Mouse (Mus musculus): Measurements from ENCODE around the gene Nop9.

Gene Nop9

DNA sequence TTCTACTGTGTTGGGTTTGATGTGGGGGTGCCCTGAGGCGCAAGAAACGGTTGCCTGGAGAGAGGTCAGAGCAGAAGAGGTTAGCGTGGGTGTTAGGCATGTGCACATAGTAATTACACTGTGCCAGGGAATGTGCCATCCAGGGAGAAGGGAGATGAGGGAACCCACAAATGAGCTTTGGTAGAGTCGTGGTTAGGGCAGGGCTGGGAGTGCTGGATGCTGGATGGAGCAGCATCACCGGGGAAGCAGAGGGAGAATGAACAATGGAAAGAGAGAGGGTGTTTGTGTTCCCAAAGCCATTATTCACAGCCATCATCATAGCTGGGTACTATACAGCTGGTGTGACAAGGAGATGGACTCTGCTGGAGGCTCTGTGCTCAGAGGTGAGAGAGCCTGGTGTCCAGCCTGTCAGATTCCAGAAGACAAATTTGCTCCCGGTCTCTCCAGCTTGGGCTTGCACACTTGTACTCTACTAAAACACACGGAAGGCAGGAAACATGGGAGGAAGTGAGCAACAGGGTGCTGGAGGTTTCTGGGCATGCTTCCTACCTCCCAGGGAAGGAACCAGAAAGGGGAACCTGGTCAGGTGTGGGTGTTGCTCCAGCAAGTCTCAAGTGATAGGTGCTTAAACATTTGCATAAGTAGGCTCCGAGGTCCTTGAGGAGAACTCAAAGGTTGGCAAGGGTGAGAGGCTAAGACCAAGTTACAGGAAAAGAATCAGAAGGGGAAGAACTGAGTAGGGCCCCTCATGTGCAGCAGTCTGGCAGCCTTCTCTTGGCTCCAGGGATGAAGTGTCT lies 17.4 kb upstream of the Nop9 start:
- DNase-seq (ENCODE audit: low spot score): no peak

DNA sequence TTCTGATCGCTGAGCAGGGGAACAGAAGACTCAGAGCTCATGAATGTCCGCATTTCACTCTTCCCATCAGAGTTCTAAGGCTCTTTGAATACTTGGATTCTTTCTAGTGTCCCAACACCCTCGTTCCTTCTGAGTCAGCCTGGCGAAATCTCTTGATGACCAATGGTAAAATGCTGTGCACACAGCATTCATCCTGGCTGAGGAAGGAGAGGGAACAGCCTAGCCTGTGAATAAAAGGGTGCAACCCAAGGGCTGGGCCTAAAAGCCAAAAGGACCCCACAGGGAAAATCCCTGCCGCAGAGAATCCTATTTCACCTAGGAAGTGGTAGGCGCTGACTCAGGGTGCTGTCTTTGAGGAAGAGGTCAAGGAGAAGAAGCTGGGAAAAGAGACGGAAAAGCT lies 15.4 kb upstream of the Nop9 start:
- DNase-seq (ENCODE audit: low spot score): no peak

DNA sequence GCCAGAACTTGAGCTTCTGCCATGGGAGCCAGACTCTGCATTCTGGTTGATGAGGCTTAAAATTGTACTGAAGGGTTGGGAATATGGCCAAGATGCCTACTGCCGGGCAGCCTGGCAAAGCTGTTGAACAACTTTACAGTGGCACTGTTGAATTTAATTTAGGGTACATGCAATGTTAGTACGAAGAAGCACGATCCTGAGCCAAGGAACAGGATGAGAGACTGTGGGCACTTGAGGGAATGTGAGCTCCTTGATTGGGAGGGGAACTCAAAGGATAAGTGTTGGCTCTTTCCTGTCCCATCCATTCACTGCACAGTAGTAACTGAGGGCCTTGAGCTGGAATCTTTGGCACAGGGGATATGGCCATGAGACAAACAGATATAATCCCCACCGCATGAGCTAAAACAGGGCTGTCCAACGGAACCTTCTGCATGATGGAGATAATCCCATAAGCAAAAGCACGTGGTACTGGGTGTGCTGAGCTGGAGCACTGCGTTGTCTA lies 14.9 kb upstream of the Nop9 start:
- DNase-seq (ENCODE audit: low spot score): no peak

DNA sequence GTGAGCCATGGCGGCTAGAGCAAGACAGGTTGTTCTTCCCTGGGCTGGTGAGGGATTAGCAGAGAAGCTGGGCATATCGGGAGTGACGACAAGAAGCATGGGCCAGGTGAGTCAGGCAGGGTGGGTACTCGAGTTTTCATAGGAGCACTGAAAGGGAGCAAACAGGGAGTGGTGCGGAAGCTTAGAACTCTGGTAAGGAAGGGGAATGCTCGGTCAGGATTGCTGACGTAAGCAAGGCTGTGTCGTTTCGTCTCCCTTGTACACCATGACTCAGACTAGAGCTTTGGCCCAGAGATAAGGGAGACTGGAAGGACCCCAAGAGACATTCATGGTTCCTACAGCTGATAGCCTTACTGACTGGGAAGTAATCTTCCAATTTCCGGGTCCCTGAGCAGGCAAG lies 11.6 kb upstream of the Nop9 start:
- no peak for DNase-seq (ENCODE audit: low spot score)

DNA sequence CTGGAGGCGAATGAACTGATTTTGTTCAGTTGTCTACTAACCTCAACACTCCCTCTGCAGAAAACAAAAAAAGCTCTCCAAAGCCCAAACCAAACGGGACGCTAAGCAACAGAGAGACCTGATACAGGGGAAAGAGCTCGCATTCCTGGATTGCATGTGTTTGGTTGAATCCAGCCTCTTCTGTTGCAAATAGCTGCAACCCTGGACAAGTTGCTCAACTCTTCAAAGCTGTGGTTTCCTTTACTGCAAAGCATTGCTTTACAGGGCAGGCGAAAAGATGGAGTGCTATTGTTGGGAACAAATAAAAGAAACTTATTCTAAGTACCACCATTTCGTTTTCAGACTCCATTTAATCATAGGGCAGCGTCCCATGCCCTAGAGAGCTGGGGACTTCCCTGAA lies 10.6 kb upstream of the Nop9 start:
- DNase-seq (ENCODE audit: low spot score): no peak

DNA sequence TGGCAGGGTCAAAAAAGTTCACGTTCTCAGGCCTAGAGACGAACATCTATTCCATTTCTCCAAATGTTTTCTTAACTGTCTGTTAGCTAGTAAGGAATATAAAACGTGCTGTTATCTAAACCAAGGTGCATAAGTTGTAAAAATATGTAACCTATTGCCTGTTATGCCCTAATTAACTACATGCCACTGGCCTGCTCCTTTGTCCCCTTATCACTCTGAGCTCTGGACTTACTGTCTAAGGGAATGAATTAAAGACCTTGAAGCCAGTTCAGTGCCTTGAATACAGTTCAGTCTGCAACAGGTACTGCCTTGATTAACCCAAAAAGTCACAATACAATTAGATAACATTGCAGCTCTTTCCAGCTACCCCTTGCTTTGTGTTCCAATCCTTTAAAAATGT lies 10.2 kb upstream of the Nop9 start:
- no peak for DNase-seq (ENCODE audit: low spot score)

DNA sequence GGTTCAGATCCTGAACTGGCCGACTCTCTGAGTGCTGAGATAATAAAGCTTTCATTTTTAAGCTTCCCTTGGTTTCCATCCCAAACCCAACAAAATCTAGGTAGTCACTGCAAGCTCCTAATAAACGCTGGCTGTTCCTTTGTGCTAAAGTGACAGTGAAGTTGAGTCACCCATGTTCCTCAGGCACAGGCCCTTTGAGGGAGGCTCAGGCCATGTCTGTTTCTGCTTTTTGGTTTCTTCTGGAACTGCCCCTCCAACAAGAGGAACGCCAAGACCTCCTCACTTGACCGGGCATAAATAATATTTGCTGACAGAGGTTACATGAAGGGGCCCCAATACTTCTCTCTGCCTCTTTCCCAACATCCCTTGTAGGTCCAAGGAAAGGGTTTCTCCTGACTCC lies 9.7 kb upstream of the Nop9 start:
- DNase-seq (ENCODE audit: low spot score): no peak

DNA sequence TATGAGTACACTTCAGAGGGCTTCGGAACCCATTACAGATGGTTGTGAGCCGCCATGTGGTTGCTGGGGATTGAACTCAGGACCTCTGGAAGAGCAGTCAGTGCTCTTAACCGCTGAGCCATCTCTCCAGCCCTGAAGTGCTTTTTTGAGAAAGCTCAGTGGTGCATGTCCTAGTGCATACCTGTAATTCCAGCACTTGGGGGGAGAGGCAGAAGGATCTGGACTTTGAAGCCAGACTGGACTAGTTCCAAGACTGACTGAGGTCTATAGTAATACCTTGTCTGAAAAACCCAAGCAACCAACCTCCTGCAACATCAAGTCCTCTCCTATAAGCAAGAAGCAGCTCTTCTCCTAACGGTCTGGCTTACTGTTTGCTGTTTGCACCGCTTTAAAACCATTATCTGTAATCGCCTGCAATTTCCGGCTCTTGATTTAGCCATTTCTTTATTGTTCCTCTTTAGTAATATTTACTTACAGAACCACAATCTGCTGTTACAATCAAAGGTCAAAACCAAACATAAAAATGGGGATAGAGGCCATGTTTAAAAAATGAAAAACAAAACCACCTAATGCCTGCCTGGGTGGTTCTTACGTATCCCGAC lies 8.3 kb upstream of the Nop9 start:
- no peak for DNase-seq (ENCODE audit: low spot score)

DNA sequence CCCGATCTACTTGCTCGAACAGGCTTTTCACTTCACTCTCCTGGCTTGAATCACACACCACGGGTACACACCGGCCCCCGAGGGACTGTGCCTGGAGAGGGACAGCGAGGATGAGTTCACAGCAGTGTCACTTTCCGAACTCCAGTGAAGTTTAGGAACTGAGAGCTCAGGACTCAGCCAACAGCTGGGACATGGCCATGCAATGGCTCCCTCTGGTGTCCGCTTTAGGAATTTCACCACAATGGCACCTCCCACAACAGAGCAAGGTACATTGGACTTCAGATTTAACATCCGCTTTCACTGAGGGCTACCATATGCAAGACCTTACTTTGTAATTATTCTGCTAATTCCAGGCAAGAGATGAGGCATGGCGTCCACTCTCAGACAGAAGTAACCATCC lies 1.8 kb upstream of the Nop9 start:
- peak; percentile 94 for DNase-seq (ENCODE audit: low spot score)

DNA sequence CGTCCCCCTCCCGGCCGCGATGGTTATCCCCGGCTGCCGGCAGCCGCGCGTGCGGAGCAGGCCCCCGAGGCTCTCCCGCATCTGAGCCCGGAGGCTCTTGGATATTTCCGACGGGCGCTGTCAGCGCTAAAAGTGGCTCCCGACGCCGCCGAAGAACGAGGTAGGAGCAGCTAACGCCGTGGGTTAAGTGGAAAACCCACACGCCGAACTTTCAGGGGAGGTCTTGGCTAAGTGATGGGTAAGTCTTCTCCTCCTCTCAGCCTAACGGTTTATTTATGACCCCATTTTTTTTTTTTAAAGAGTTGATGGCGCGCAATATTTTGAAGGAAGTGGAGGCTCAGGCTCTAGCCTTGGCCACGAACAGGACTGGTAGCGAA lies 356 bp downstream of the Nop9 start:
- no peak for DNase-seq (ENCODE audit: low spot score)

DNA sequence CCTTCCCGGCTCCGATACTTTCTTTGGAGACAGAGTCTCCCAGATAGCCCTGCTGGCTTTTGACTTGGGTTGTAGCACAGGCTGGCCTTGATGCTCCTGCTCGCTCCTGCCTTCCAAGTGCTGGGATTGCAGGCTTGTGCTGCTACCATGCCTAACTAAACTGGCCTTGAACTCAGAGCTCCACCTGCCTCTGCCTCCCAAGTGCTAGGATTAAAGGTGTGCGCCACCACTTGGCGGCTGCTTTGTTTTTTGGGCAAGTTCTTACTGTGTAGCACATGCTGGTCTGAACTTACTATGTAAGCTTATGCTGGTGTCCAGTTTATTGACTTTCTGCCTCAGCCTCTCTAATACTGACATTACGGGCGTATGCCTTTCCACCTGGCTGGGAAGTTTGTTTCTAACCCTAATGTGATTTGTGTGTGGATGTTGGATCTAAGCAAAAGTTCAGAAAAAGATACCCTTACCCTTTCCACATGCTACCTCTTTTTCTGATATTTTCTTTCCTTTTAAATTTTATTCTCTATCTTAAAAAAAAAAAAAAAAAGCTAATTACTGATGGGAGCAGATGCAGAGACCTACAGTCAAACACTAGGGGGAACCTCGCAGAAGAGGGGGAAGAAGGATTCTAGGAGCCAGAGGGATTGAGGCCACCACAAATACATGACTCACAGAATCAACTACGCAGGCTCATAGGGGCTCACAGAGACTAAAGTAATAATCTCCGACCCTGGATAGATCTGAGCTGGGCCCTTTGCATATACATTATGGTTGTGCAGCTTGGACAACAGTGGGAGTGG lies 1.8 kb downstream of the Nop9 start:
- no peak for DNase-seq (ENCODE audit: low spot score)

DNA sequence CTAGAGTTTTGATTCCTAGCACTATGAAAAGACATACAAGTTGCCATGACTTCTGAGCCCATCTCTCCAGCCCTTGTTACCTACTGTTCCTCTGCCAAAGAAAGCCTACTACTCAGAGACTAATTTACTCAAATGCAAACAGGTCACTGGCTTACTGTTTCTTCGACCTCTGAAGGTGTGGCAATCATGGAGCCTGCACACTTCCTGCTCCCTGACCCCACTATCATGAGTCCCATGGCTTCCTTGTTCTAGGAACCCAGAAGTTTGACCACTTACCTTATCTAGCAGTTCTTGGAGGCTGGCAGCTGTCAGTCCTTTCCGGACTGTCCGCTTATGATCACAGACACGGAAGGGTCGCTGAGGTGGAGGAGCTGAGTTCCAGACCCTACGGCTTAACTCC lies 12.1 kb downstream of the Nop9 start:
- no peak for DNase-seq (ENCODE audit: low spot score)

DNA sequence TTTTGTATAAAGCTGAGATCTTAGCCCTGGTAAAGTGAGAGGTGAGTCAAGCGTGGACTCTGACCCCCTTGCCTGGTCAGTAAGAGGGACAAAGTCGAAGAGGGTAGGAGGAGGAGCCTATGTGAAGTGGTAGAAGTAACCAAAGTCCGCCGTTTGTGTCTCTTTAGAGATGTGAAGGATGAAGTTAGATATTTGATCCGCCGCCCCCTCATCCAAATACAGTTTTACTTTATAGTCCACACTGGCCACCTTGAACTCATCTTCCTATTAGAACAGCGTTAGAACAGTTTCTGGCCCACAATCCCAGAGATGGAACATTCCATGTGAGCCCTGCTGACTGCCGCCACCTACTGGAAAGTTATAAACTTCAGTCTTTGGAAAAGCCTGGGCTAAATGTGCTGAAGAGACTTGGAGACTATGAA lies 12.9 kb downstream of the Nop9 start, which contains the start of gene Cideb:
Gene Cideb (minus strand): TSS at position 96 of the 422 bp plus-strand sequence.
- no peak for DNase-seq (ENCODE audit: low spot score)

DNA sequence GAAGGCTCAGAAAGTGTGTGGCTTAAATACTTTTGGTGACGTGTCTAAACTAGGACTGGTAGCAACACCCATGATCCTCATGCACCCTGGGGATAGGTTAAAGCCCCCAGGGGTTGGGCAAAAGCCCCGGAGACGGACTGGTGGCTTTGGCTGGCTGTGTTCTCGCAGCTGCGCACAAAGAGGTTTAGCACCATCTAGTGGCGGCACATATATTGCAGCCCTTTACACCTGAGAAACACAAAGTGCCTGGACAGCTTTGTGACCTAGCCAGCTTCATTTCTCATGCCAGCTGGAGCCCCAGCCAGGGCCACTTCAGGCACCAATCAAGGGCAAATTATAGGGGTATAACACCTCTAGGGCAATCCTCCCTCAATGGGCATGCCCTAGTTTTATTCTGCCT lies 14.7 kb downstream of the Nop9 start:
- peak; percentile 86 for DNase-seq (ENCODE audit: low spot score)

DNA sequence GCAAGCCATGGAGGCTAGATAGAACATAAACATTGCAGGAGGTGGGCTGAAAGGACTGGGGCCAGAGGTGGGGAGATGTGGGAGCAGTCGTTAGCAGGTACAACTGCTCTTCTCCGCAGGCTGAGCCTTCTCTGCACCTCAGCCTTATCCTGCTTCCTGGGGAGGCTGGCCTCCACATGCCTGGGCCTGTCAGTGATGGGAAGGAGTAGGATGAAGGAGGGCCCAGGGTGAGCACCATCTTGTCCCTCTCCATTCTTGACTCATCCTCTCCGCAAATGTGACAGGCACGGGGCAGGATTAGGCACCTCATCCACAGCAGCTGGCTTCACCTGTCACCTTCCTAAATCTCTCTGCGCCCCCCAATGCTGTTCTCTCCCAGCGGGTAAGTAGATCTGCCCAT lies 15.7 kb downstream of the Nop9 start, which contains the start of gene Ltb4r2:
Gene Ltb4r2 (plus strand): TSS at position 266 of the 400 bp plus-strand sequence.
- DNase-seq (ENCODE audit: low spot score): no peak

DNA sequence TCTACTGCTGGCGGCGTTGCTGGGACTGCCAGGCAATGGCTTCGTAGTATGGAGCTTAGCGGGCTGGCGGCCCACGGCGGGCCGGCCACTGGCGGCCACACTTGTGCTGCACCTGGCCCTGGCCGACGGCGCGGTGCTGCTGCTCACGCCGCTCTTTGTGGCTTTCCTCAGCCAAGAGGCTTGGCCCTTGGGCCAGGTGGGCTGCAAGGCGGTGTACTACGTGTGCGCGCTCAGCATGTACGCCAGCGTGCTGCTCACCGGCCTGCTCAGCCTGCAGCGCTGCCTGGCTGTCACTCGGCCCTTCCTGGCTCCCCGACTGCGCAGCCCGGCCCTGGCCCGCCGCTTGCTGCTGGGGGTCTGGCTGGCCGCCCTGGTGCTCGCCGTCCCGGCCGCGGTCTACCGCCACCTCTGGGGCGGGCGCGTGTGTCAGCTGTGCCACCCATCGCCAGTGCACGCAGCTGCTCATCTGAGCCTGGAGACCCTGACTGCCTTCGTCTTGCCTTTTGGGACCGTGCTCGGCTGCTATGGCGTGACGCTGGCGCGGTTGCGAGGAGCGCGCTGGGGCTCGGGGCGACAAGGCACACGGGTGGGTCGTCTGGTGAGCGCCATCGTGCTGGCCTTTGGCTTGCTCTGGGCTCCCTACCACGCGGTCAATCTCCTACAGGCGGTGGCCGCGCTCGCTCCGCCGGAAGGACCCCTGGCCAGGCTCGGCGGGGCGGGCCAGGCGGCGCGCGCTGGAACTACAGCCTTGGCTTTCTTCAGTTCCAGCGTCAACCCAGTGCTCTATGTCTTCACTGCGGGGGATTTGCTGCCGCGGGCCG lies 16.7 kb downstream of the Nop9 start:
- no peak for DNase-seq (ENCODE audit: low spot score)

DNA sequence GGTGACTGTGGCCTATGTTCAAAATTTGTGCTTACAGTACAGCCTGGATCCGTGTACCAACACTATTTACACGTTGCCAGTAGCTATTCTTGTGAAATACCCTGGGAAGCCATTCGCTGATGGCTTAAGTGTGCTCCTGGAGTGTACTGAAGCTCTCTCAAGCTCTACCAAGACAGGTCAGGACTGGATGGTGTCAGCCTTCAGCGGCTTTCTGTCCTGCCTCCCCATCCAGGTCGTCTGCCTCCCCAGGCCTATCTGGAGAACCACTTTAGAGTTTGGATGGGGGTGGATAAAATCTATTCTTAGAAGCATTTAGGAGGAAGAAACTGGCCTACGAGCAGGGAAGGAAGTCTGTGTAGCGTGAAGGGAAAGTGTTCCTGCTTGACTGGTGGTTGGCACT lies 17.7 kb downstream of the Nop9 start:
- no peak for DNase-seq (ENCODE audit: low spot score)

DNA sequence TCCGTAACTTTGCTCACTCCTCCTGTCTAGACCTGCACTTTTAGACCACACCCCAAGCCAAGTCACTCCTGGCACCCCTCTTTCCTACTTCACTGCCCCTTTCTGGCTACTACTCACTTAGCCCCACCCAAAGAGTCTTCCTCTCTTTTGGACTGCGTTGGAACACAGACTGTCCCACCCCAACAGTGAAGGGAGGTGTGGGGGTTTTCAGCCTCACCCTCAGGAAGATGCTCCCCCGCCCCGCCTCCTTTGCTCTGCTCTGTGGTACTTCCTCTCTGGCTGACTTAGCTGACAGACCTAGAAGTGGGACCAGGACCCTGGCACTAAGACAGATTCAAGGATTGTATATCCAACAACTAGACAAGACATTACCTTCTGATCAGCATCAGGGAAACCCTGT lies 20.2 kb downstream of the Nop9 start, which contains the start of gene Ltb4r1:
Gene Ltb4r1 (plus strand): TSS at position 267 of the 400 bp plus-strand sequence.
- DNase-seq (ENCODE audit: low spot score): no peak

DNA sequence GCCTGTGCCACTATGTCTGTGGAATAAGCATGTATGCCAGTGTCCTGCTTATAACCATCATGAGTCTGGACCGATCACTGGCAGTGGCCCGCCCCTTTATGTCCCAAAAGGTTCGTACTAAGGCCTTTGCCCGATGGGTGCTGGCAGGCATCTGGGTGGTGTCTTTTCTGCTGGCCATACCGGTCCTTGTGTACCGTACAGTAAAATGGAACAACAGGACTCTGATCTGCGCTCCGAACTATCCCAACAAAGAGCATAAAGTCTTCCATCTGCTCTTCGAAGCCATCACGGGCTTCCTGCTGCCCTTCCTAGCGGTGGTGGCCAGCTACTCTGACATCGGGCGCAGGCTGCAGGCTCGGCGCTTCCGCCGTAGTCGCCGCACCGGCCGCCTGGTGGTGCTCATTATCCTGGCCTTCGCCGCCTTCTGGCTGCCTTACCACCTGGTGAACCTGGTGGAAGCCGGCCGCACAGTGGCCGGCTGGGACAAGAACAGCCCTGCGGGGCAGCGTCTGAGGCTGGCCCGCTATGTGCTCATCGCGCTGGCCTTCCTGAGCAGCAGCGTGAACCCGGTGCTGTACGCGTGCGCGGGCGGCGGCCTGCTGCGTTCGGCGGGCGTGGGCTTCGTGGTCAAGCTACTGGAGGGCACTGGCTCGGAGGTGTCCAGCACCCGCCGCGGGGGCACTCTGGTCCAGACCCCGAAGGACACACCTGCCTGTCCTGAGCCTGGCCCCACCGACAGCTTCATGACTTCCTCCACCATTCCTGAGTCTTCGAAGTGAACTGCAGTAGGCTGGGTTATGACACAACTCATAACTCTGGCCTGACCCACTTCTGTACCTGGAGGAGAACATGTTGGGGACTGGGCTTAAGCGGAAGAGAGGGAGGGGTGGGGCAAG lies 22.3 kb downstream of the Nop9 start:
- DNase-seq (ENCODE audit: low spot score): peak; percentile 44

DNA sequence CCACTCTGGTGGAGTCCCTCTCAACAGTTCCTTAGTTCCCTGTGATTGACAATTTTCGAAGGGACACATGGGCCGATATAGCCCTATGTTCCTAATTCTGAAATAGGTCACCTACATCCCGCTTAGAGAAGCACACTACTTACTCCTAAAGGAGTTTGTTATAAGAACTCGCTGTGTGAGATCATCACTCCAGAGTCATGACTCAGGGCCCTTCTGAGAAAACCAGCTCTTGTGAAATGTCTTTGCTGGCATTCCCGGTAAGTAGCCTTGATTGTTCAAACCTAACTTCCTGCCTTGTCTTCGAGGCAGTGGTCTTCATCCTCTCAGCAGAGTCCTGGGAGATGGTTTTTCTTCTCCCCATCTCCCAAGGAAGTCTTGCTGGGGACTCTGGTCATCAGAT lies 23.1 kb downstream of the Nop9 start:
- no peak for DNase-seq (ENCODE audit: low spot score)

Measured in ovary, postnatal 14 days (tissue).